Mouse (Mus musculus): Measurements from ENCODE around the gene Sh3rf1.

Gene Sh3rf1

GRCm38 (mm10) chr8:61283169-61284081 is 59.8 kb downstream of the Sh3rf1 start:
- peak; percentile 13 to 42 for DNase-seq (ENCODE audit: inconsistent age in 2 of 2, low spot score in 1 of 2)

GRCm38 (mm10) chr8:61285896-61286295 is 62.2 kb downstream of the Sh3rf1 start:
- no peak for DNase-seq (ENCODE audit: inconsistent age in 2 of 2, low spot score in 1 of 2)

- no peak for DNase-seq (ENCODE audit: inconsistent age in 2 of 2, low spot score in 1 of 2)
Observed at GRCm38 (mm10) chr8:61286394-61286793, 62.7 kb downstream of the Sh3rf1 start.

DNA sequence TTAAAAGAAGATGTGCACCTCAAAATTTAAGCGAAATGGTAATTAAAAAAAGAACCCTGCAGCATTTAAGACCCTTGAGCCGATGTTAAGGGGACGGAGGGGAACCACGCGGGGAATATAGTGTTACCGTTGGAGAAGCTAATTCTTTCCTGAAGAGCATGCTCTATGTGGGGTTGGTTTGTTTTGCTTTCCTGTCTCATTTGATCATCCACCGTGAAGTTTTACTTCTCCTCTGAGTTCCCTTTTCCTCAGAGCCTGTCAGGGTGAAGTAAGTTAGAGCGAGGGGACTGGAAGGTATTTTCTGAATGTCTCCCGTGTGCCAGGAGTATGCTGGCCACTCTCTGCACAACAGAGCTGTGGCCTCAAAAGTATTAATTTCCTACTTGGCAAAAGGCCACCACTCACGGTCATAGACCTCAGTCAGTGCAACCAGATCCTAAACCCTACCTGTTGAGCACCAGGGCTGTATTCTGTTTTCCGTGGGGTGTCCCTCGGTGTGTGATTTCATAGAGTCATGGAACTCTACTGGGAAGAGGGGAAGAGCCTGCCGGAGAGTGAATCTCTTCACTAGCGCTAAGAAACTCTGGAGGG is 63.2 kb downstream of the Sh3rf1 start:
- DNase-seq (ENCODE audit: inconsistent age in 2 of 2, low spot score in 1 of 2) = no peak

DNA sequence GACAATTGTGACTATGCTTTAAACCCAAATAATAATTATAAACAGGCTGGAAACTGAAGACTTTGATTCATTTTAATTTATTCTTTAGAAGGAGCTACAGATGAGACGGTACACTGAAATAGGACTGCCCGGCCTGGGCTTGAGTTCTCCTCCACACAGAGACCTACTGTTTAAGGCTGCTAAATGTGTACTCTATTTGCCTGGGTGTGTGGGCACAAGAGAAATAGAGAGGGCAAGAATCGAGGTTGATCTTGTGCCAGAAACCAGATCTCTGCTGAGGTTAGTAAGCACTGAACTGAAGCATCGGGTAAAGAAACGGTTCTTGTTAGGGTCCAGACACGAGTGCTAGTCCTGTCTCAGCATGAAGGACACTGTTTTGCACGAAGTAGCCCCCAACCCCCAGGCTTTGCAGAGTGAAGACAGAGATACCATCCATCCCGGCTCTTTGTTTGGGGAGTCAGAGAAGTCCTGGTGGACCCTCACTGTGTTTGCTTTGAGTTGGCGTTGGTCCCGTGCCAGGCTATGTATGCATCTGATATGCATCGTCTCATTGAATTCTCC is 64.4 kb downstream of the Sh3rf1 start:
- no peak for DNase-seq (ENCODE audit: inconsistent age in 2 of 2, low spot score in 1 of 2)

DNA sequence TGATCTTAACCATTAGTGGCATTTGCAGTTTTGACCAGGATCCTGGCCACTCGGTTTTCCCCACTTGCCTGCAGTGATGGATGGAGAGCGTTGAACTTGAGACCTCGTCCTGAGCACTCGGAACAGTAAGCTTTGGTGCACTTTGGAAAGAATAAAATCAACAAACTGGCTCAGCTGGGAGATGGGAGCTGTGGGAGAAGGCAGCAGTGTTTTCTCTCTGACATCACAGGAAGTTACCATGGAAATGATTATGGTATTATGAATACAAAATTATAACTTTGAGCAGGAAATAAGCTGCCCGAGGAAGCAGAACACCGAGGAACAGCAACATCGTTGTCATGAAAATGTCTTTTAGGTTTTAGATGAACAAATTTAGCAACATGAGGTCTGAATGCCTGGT is 65.0 kb downstream of the Sh3rf1 start:
- DNase-seq (ENCODE audit: inconsistent age in 2 of 2, low spot score in 1 of 2) = peak in 1 of 2 experiments; percentile 35

DNA sequence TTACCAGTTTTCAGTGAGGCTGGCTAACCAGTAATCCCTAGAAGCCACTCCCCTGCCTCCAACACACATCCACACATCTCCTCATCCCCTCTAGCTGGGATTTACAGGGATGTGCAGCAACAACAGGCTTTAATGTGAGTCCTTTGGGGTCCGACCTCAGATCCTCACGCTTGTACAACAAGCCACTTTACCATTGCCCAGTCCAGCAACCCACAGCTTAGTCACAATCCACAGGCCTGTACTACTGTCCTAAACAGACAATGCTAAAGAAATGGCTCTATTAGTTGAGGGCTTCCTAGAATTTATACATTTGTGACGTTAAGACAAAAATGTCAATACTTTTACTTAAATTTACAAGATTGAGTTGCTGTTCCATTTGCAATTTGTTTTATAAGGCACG is 71.4 kb downstream of the Sh3rf1 start:
- no peak for DNase-seq (ENCODE audit: inconsistent age in 2 of 2, low spot score in 1 of 2)

- no peak for DNase-seq (ENCODE audit: inconsistent age in 2 of 2, low spot score in 1 of 2)
Observed at GRCm38 (mm10) chr8:61295441-61295840, 71.8 kb downstream of the Sh3rf1 start.

DNA sequence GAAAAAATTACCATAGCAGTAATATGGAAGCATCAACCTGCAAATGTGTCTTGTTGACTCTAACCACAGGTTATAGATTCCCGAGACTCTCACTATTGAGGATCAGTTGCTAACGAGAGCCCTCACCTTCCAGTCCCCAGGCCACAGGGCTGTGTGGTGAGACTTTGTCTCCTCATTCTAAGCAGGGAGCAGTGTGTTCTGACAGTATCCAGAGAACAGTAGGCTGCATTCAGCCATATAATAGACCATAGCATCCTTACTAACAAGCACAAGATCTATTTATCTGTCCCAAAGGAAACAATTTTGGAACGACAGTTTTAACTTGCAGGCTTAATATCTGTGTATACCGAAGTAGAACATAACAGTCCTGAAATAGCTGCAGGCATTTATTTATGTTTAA is 75.2 kb downstream of the Sh3rf1 start:
- no peak for DNase-seq (ENCODE audit: inconsistent age in 2 of 2, low spot score in 1 of 2)

- no peak for DNase-seq (ENCODE audit: inconsistent age in 2 of 2, low spot score in 1 of 2)
Observed at GRCm38 (mm10) chr8:61301298-61302028, 77.8 kb downstream of the Sh3rf1 start.

GRCm38 (mm10) chr8:61302029-61302368 is 78.3 kb downstream of the Sh3rf1 start:
- no peak for DNase-seq (ENCODE audit: inconsistent age in 2 of 2, low spot score in 1 of 2)

DNA sequence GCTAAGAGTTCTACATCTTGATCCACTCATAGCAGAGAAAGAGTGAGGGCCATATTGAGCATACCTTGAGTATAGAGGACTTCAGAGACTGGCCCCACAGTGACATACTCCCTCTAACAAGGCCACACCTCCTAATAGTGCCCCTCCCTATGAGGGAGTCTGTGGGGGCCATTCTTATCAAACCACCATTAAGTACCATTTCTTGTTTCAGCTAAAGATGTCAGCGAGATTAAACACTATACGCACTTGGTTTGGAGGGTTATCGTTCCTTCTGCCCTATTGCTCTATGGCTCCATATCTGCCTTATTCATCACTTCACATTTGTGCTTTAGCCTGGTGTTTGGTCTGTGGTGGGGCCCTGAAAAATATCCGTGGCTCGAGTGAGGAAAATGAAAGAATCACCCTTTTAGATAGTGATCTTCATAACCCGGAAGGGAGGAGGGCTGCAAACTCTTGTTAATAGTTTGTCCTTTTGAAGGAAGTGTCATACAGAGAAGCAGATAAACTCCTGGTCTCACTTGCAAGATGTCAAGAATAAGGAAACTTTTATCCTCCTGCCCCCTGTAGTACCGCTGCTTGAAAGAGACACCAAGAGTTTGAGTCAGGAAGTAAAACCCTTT is 81.9 kb downstream of the Sh3rf1 start:
- DNase-seq (ENCODE audit: inconsistent age in 2 of 2, low spot score in 1 of 2) = no peak

DNA sequence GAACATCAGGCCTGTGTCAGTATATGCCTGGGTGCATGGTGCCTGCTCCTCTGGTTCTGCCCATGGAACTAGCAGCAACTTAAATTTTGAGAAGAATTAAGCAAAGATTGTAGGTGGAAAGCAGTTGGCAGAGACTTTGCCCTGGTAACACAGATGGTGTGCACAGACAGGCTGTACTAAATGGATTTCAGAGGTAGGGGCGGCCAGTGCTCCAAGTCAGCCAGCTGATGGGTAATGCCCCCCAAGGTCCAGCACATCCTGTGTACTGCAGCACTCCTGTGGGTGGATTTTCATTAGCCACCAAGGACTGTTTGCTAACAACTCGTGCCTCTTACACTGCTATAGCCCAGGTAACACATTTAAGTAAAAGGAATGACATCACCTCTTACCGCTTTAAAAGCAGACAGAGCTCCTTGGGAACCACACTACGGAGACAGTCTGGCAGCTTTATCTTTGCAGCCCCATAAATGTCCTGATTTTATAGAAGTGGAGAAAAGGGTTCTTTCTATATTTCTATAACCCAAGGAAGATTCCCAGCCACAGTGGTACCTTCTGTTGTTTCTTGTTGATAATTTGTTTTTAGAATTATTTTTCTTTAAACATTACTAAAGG is 82.9 kb downstream of the Sh3rf1 start:
- no peak for DNase-seq (ENCODE audit: inconsistent age in 2 of 2, low spot score in 1 of 2)

GRCm38 (mm10) chr8:61308896-61309295 is 85.2 kb downstream of the Sh3rf1 start:
- no peak for DNase-seq (ENCODE audit: inconsistent age in 2 of 2, low spot score in 1 of 2)

GRCm38 (mm10) chr8:61309530-61310402 is 86.1 kb downstream of the Sh3rf1 start:
- DNase-seq (ENCODE audit: inconsistent age in 2 of 2, low spot score in 1 of 2) = no peak

DNA sequence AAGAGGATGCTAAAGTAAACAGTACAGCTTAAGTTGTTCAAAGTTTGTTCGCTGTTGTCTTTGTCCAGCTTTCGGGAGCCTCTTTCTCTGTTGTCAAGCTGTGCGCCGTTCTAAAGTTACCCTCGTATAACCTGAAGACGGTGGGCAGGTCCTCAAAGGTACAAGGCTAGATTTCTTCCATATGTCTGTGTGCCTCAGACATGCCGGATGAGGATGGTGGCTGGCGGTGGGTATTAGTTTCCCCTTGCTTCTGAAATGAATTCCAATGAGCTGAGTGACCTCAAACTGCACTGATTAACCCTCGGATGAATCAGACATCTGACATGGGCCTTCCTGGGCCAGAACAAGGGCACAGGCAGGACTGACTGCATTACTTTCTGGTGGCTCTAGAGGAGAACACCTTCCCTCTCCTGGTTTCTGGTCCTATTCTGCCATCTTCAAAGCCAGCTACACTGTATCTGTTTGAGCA is 86.8 kb downstream of the Sh3rf1 start:
- DNase-seq (ENCODE audit: inconsistent age in 2 of 2, low spot score in 1 of 2) = peak; percentile 25 to 45

GRCm38 (mm10) chr8:61313016-61313415 is 89.3 kb downstream of the Sh3rf1 start:
- DNase-seq (ENCODE audit: inconsistent age in 2 of 2, low spot score in 1 of 2) = no peak

GRCm38 (mm10) chr8:61316012-61316767 is 92.5 kb downstream of the Sh3rf1 start:
- no peak for DNase-seq (ENCODE audit: inconsistent age in 2 of 2, low spot score in 1 of 2)

Data from adrenal gland, adult (tissue).